Mouse (Mus musculus): ENCODE measurements around the gene Gm1043. TPM values are rescaled to one million over a fixed set of nuclear protein-coding genes. Genes with fewer than 3 reads are reported as not detected.

Gm1043 gene
- polyA plus RNA-seq, 1 experiment: not detected

- Histone ChIP-seq H3K27me3 (ENCODE audit: control insufficient read depth, insufficient read depth, insufficient read length) (peaks cover 10% of the 10 kb centered on the region), H3K4me3 (ENCODE audit: insufficient read depth, poor library complexity, severe bottlenecking) (no peak overlapping the region), H3K79me3 (ENCODE audit: low read depth) (no peaks in the 10 kb centered on the region), H3K79me2 (ENCODE audit: control insufficient read depth, insufficient read depth) (no peaks in the 10 kb centered on the region), H3ac (ENCODE audit: control insufficient read depth, insufficient read length, low read depth) (no peak overlapping the region), H3K36me3 (ENCODE audit: control insufficient read depth, insufficient read depth) (no peaks in the 10 kb centered on the region)
- TF ChIP-seq USF1 (IDR thresholded peaks at IDR 0.05; ENCODE audit: low read depth) (no peak), CEBPB (IDR thresholded peaks at IDR 0.05; ENCODE audit: low read depth) (no peak), MYOD1 (IDR thresholded peaks at IDR 0.05; ENCODE audit: control insufficient read depth, insufficient read length, low read depth) (no peak), FOSL1 (IDR thresholded peaks at IDR 0.05; ENCODE audit: insufficient read depth, low read length, poor library complexity, severe bottlenecking) (no peak), MAX (IDR thresholded peaks at IDR 0.05) (no peak), CTCF (IDR thresholded peaks at IDR 0.05; ENCODE audit: control insufficient read depth, insufficient read depth, insufficient read length) (no peak), MYOG (IDR thresholded peaks at IDR 0.05; ENCODE audit: control insufficient read depth, extremely low read depth, insufficient read length) (no peak)
Measured at GRCm38 (mm10) chr5:37227956-37228680, 142.9 kb downstream of the Gm1043 start.

- Histone ChIP-seq H3K36me3 (ENCODE audit: control insufficient read depth, insufficient read depth) (no peaks in the 10 kb centered on the region), H3K4me3 (ENCODE audit: insufficient read depth, poor library complexity, severe bottlenecking) (no peak overlapping the region), H3K27me3 (ENCODE audit: control insufficient read depth, insufficient read depth, insufficient read length) (peaks cover 15% of the 10 kb centered on the region), H3K79me2 (ENCODE audit: control insufficient read depth, insufficient read depth) (no peaks in the 10 kb centered on the region), H3ac (ENCODE audit: control insufficient read depth, insufficient read length, low read depth) (no peak overlapping the region), H3K79me3 (ENCODE audit: low read depth) (no peaks in the 10 kb centered on the region)
- no peak for TF ChIP-seq FOSL1 (IDR thresholded peaks at IDR 0.05; ENCODE audit: insufficient read depth, low read length, poor library complexity, severe bottlenecking)
- TF ChIP-seq MYOD1 (IDR thresholded peaks at IDR 0.05; ENCODE audit: control insufficient read depth, insufficient read length, low read depth): no peak
- no peak for TF ChIP-seq MAX (IDR thresholded peaks at IDR 0.05)
- no peak for TF ChIP-seq MYOG (IDR thresholded peaks at IDR 0.05; ENCODE audit: control insufficient read depth, extremely low read depth, insufficient read length)
- no peak for TF ChIP-seq CEBPB (IDR thresholded peaks at IDR 0.05; ENCODE audit: low read depth)
- TF ChIP-seq CTCF (IDR thresholded peaks at IDR 0.05; ENCODE audit: control insufficient read depth, insufficient read depth, insufficient read length): no peak
- TF ChIP-seq USF1 (IDR thresholded peaks at IDR 0.05; ENCODE audit: low read depth): no peak
Measured at GRCm38 (mm10) chr5:37228894-37229293, 143.7 kb downstream of the Gm1043 start.

GRCm38 (mm10) chr5:37233010-37233557 lies 147.9 kb downstream of the Gm1043 start:
- no peaks in the 10 kb centered on the region for H3K79me3 ChIP-seq (ENCODE audit: low read depth)
- H3ac ChIP-seq (ENCODE audit: control insufficient read depth, insufficient read length, low read depth): no peak overlapping the region
- H3K27me3 ChIP-seq (ENCODE audit: control insufficient read depth, insufficient read depth, insufficient read length): peaks cover 24% of the 10 kb centered on the region
- no peaks in the 10 kb centered on the region for H3K36me3 ChIP-seq (ENCODE audit: control insufficient read depth, insufficient read depth)
- H3K4me3 ChIP-seq (ENCODE audit: insufficient read depth, poor library complexity, severe bottlenecking): no peak overlapping the region
- no peak for TF ChIP-seq CEBPB (IDR thresholded peaks at IDR 0.05; ENCODE audit: low read depth)
- TF ChIP-seq CTCF (IDR thresholded peaks at IDR 0.05; ENCODE audit: control insufficient read depth, insufficient read depth, insufficient read length): no peak
- no peak for TF ChIP-seq FOSL1 (IDR thresholded peaks at IDR 0.05; ENCODE audit: insufficient read depth, low read length, poor library complexity, severe bottlenecking)
- no peaks in the 10 kb centered on the region for H3K79me2 ChIP-seq (ENCODE audit: control insufficient read depth, insufficient read depth)

GRCm38 (mm10) chr5:37238654-37239053 lies 153.5 kb downstream of the Gm1043 start:
- TF ChIP-seq CEBPB (IDR thresholded peaks at IDR 0.05; ENCODE audit: low read depth) (no peak), CTCF (IDR thresholded peaks at IDR 0.05; ENCODE audit: control insufficient read depth, insufficient read depth, insufficient read length) (no peak)
- Histone ChIP-seq H3K79me2 (ENCODE audit: control insufficient read depth, insufficient read depth) (no peaks in the 10 kb centered on the region), H3K36me3 (ENCODE audit: control insufficient read depth, insufficient read depth) (no peaks in the 10 kb centered on the region), H3K27me3 (ENCODE audit: control insufficient read depth, insufficient read depth, insufficient read length) (peaks cover 9% of the 10 kb centered on the region), H3ac (ENCODE audit: control insufficient read depth, insufficient read length, low read depth) (no peak overlapping the region), H3K4me3 (ENCODE audit: insufficient read depth, poor library complexity, severe bottlenecking) (no peak overlapping the region), H3K79me3 (ENCODE audit: low read depth) (no peaks in the 10 kb centered on the region)

GRCm38 (mm10) chr5:37240550-37240949 lies 155.4 kb downstream of the Gm1043 start:
- H3K36me3 ChIP-seq (ENCODE audit: control insufficient read depth, insufficient read depth): no peaks in the 10 kb centered on the region
- H3ac ChIP-seq (ENCODE audit: control insufficient read depth, insufficient read length, low read depth): no peak overlapping the region
- H3K79me2 ChIP-seq (ENCODE audit: control insufficient read depth, insufficient read depth): no peaks in the 10 kb centered on the region
- H3K27me3 ChIP-seq (ENCODE audit: control insufficient read depth, insufficient read depth, insufficient read length): peaks cover 14% of the 10 kb centered on the region
- no peak for TF ChIP-seq CEBPB (IDR thresholded peaks at IDR 0.05; ENCODE audit: low read depth)
- no peak for TF ChIP-seq FOSL1 (IDR thresholded peaks at IDR 0.05; ENCODE audit: insufficient read depth, low read length, poor library complexity, severe bottlenecking)
- no peak for TF ChIP-seq MAX (IDR thresholded peaks at IDR 0.05)
- TF ChIP-seq CTCF (IDR thresholded peaks at IDR 0.05; ENCODE audit: control insufficient read depth, insufficient read depth, insufficient read length): no peak
- TF ChIP-seq MYOG (IDR thresholded peaks at IDR 0.05; ENCODE audit: control insufficient read depth, extremely low read depth, insufficient read length): no peak
- TF ChIP-seq MYOD1 (IDR thresholded peaks at IDR 0.05; ENCODE audit: control insufficient read depth, insufficient read length, low read depth): no peak
- no peak for TF ChIP-seq USF1 (IDR thresholded peaks at IDR 0.05; ENCODE audit: low read depth)
- no peak overlapping the region for H3K4me3 ChIP-seq (ENCODE audit: insufficient read depth, poor library complexity, severe bottlenecking)
- H3K79me3 ChIP-seq (ENCODE audit: low read depth): no peaks in the 10 kb centered on the region

- Histone ChIP-seq H3K27me3 (ENCODE audit: control insufficient read depth, insufficient read depth, insufficient read length) (peaks cover 20% of the 10 kb centered on the region), H3K4me3 (ENCODE audit: insufficient read depth, poor library complexity, severe bottlenecking) (no peak overlapping the region), H3K36me3 (ENCODE audit: control insufficient read depth, insufficient read depth) (no peaks in the 10 kb centered on the region), H3K79me2 (ENCODE audit: control insufficient read depth, insufficient read depth) (no peaks in the 10 kb centered on the region), H3K79me3 (ENCODE audit: low read depth) (no peaks in the 10 kb centered on the region), H3ac (ENCODE audit: control insufficient read depth, insufficient read length, low read depth) (no peak overlapping the region)
- TF ChIP-seq MYOG (IDR thresholded peaks at IDR 0.05; ENCODE audit: control insufficient read depth, extremely low read depth, insufficient read length): no peak
- TF ChIP-seq CTCF (IDR thresholded peaks at IDR 0.05; ENCODE audit: control insufficient read depth, insufficient read depth, insufficient read length): no peak
- TF ChIP-seq FOSL1 (IDR thresholded peaks at IDR 0.05; ENCODE audit: insufficient read depth, low read length, poor library complexity, severe bottlenecking): no peak
- no peak for TF ChIP-seq MYOD1 (IDR thresholded peaks at IDR 0.05; ENCODE audit: control insufficient read depth, insufficient read length, low read depth)
- TF ChIP-seq MAX (IDR thresholded peaks at IDR 0.05): no peak
- no peak for TF ChIP-seq CEBPB (IDR thresholded peaks at IDR 0.05; ENCODE audit: low read depth)
- TF ChIP-seq USF1 (IDR thresholded peaks at IDR 0.05; ENCODE audit: low read depth): no peak
Measured at GRCm38 (mm10) chr5:37241224-37241623, 156.1 kb downstream of the Gm1043 start.

Data from C2C12 (cell line).